Mouse (Mus musculus) layer of hippocampus, adult 2 months (tissue): ENCODE data around the gene Ankrd63. TPM values are rescaled to one million over a fixed set of nuclear protein-coding genes. Genes with fewer than 3 reads are reported as not detected.
A peak's percentile ranks its signal among the peaks of the same experiment; 100 is the strongest.

Experiments used
- DNase-seq, 2 experiments: peaks; one replicate each; pipeline ENCODE4 v3.0.0; 2022; ENCODE audit warnings: low spot score in 2 of 2
- H3K27ac ChIP-seq: fragments of 200-600 bp; 2 replicates; pipeline ENCODE4 v1.8.1; 2022
- H3K4me3 ChIP-seq: fragments of 200-600 bp; 2 replicates; pipeline ENCODE4 v1.8.1; 2022; ENCODE audit warnings: mild to moderate bottlenecking
- CTCF ChIP-seq: fragments of 200-600 bp; conservative IDR thresholded peaks from 2 replicates; pipeline ENCODE4 v1.8.1; 2022; ENCODE audit warnings: antibody characterized with exemption, mild to moderate bottlenecking, moderate library complexity
- total RNA-seq, 2 experiments: library from RNA; stranded (reverse); gene quantifications; 2 replicates each; pipeline ENCODE4 v1.2.3; 2021

Gene Ankrd63
- total RNA-seq, 2 experiments from 2014 or later: 14.8 to 15.5 TPM

DNA sequence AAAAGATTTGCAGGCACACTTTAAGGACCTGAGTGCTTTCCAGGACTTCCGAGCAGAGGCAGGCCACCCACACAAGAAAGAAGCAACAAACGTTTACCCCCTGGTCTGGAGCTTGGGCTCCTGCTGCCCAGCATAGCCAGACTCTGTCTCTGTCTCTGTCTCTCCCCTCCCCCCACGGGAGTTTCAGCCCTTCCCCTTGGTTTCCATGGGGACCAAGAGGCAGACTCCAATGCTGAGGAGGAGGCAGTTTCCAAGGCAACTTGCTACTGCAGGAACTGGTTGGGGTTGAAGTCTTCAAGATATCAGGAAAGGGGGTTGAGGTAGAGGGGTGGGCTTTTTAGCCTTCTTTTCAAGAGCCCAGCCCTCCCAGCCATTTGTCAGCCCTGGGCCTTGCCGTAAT, 10.5 kb upstream of the Ankrd63 start:
- TF ChIP-seq CTCF: no peak
- H3K27ac ChIP-seq: peak overlapping the region; percentile 84
- H3K4me3 ChIP-seq: no peak overlapping the region
- DNase-seq: peak; percentile 58 to 84

DNA sequence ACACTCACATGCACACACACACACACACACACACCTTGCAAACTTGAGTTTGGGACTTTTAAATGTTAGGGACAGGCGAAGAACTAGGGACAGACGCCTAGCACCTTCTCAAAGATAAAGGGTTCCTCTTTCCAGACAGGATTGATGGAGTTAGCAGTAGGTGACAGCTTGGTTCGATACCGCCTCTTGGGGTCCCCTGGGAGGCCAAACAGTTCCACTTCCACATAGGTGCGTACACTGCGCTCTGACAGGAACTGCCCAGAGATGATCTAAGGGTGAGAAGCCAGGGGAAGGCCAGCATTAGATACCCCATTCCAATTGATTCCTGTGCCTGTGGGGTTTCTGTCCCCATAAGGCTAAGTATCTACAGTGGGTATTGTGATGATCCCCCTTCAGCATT, 9.9 kb upstream of the Ankrd63 start:
- Histone ChIP-seq H3K27ac (peak overlapping the region; percentile 84; the same call in 1 of the 2 replicates), H3K4me3 (no peak overlapping the region)
- TF ChIP-seq CTCF: no peak
- DNase-seq: no peak

DNA sequence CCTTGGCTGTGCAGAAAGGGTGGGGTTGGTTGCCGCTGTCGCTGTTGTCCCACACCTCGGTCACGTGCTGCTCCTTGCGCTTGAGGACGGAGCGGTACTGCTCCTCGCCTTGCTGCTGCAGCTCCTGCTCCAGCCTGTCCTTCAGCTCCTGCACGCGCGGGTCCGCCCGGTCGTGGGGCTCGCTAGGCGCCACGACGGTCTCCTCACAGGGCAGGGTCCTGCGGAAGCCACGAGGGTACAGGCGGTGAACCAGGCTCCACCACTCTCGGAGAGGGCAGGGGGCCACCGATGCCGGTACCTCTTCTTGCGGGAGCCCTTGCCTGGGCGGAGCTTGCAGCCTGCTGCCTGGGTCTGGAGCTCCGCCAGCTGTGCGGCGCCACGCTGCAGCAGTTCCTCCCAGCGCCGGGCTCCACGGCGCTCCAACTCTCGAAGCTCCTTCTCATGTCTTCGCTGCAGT, 7.3 kb upstream of the Ankrd63 start:
- DNase-seq: no peak
- Histone ChIP-seq H3K4me3 (peak overlapping the region; percentile 45), H3K27ac (peak overlapping the region; percentile 14; the same call in 1 of the 2 replicates)
- TF ChIP-seq CTCF: no peak

DNA sequence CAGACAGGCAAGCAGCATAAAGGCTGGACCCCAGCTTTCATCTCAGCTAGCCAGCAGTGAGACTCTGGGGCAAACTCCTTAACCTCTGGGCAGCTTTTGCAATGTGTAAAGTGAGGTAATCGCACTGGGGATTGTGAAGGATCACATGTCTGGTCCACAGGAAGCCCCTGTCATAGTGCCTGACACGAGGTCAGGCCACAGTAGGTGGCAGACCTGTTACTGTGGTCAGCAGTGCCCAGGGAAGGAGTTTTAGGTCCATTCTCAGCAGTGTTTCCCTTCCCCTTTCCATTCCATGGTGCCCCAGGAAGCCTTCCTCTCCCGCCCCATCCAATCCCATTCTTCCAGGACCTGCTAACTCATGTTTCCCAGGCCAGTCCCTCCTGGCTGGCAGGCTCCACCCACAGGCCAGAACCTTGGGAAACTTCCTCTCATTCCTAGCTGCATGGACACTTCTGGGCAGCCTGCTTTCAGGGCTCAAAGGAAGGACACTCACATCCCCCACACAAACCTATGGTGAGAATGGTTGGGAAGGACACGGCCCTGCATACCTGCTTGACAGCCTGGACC, 6.0 kb upstream of the Ankrd63 start:
- Histone ChIP-seq H3K4me3 (no peak overlapping the region), H3K27ac (no peak overlapping the region)
- no peak for DNase-seq
- no peak for TF ChIP-seq CTCF

DNA sequence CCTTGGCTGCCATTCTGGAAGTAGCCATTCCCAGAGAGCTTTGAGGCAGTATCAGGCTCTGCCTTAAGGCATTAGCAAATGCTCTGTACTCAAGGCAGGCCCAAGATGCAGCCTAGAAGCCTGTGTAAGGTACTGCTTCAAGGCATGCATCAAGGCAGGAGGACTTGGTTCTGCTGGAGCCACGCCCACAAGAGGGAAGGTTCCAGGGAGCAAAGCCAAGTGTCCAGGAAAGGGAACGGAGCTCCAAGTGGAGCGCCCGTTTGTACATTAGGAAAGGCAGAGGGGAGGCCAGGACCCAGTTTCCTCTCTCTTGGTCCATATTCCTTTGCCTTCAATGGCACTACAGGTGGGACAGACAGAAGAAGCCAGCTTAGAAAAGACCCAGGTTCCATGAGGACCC, 4.7 kb upstream of the Ankrd63 start:
- no peak for TF ChIP-seq CTCF
- no peak for DNase-seq
- H3K4me3 ChIP-seq: no peak overlapping the region
- no peak overlapping the region for H3K27ac ChIP-seq

DNA sequence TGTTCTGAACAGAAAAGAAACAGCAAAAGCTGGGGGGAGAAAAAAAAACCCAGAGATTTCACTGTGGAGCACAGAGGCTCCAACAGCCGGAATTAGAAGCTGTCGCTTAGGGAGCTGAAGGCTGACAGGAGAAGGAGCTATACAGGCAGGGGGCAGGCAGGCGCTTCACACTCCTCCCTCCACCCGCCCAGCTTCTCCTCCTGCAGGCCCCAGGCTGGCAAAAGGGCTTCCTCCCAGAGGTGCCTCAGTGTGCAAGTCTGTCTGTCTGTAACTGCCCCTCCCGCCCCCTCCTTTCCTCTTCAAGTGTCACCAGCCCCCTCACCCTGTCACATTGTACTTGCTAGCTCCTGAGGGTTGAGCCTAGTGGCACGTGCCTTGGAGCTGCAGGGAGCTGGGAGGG, 2.7 kb upstream of the Ankrd63 start:
- Histone ChIP-seq H3K27ac (peak overlapping the region; percentile 67), H3K4me3 (no peak overlapping the region)
- TF ChIP-seq CTCF: peak; percentile 35
- no peak for DNase-seq

DNA sequence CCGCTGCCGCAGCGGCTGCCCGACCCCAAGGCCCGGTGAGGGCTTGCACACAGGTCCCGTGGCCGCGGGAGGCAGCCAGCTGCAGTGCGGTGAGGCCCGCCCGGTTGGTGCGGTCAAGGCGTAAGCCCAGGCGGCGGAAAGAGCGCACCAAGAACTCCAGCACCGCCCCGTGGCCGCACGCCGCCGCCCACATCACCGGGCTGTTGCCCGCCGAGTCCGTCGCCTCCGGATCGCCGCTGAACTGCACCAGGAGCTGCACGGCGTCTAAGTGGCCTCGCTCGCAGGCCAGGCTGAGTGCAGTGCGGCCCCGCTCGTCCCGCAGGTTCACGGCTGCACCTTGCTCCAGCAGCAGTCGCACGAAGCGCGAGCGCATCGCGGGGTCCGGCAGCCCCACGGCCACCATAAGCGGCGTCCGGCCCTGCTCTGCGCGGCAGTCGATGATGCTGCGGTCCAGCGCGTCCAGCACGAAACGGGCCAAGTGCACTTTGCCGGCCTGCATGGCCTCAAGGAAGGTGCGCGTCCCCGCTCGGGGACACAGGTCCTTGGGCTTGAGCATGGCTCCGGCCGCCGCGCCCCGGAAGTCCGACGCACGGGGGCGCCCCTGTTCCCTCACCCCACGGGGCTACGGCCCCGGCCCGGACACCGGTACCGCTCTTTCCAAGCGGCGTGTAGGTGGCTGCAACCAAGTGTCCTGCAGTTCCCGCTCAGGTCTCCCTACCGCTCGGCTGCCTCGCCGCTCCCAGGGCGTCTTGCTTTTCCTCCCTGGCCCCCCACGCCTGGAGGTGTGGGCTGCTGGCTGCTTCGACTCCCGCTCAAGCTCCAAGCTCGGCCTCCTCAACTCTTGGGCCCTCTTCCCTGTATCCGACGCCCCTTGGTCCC, 641 bp downstream of the Ankrd63 start:
- peak overlapping the region; percentile 58 for H3K4me3 ChIP-seq
- peak; percentile 55 for TF ChIP-seq CTCF
- DNase-seq: no peak
- peak overlapping the region; percentile 80 for H3K27ac ChIP-seq

DNA sequence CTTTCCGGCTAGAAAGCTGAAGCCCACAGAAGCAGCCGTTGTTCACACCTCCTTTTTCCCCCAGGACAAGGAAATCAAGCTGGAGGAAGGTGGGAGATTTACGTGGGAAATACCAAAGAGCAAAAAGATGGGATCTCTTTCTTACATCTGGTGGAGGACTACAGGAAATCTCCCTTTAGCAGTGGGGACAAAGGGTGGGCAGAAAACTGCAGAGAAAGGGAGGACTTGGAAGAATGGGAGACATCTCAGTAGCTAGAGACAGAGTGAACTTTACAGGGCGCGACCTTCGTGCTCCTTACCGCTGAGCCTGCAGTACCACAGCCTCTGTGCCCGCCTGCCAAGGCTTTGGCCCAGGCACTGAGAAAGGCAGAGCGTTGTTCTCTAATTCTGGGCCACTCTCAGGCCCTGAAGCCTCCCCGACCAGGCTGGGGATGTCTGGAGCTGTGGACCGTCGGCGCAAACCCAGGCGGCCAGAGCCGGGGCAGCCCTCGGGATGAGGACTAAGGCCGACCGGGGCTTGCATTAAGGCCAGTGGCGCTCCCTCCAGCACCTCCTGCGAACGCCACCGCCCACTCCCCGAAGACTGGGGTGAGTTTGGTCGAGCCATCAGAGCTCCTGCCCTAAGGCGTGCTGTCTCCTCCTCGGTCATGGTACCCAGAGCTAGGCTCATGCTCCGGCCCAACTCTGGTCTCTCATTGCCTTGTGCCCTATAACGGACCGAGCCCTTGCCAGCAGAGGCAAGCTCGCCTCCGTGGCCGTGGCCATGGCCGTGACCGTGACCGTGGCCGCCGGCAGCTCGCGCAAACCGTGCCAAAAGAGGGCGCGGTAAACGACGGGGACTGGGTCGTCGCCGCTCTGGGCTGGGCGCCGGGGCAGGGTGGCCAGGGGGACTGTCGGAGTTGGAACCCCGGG, 1.5 kb downstream of the Ankrd63 start:
- Histone ChIP-seq H3K4me3 (peak overlapping the region; percentile 58), H3K27ac (peak overlapping the region; percentile 80)
- DNase-seq: no peak
- TF ChIP-seq CTCF: no peak

DNA sequence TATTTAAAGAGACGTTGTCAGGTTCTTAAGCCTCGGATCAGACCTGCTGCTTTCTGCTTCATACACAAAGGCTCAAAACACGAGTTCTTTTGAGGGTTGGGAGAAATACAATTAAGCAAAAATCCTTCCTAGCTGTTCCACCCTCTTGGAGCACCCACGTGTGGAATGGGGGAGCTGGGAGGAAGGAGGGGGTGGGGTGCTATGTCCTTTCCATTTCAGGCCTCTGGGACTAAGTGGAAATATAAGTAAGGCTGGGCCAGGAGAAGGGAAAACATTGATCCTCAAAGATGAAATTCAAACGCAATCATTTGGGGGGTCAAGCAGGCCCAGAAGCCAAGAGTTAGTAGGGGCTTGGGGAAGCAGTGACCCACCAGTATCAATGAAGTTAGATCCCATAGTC, 2.6 kb downstream of the Ankrd63 start:
- no peak for DNase-seq
- TF ChIP-seq CTCF: no peak
- Histone ChIP-seq H3K4me3 (no peak overlapping the region), H3K27ac (no peak overlapping the region)

DNA sequence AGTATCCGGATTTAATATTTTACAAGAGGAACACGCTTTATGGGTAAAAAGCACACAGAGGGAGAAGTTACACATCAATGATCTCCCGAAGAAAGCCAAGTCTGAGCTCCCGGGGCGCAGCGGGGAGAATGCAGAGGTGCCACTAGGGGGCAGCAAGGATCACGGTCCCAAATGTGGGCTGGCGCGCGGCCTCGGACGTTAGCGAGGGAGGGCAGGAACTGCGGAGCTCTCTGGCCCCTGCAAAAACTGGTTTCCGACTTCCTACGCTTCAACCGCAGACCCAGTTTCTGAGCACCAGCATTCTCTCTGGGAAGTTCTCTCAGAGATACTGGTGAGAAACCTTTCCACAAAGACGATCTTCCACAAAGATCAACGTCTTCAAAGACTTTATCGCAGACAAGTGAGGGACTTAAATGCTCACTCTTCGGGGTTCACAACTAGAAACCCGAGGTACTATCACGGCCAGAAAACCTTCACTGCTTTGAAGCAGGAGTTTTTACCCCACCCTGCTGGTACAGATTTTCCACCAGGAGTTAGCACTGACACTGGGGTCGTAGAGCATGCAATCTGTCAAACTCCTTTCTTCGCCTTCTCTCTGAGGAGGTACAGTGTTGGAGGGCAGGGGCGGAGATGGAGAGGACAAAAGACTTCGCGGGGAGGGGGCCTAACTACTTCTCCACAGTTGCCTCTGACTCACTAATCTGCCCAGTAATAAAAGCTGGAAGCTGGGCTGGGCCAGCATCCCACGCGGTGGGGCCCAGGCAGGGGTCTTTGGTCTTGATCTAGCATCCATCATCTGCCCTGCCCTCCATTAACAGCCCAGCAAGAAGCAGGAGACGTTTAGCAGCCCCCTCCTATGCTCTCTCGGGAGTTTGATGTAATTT, 3.3 kb downstream of the Ankrd63 start:
- no peak overlapping the region for H3K27ac ChIP-seq
- peak; percentile 64 to 85 for DNase-seq
- H3K4me3 ChIP-seq: peak overlapping the region; percentile 40
- TF ChIP-seq CTCF: peak; percentile 97

DNA sequence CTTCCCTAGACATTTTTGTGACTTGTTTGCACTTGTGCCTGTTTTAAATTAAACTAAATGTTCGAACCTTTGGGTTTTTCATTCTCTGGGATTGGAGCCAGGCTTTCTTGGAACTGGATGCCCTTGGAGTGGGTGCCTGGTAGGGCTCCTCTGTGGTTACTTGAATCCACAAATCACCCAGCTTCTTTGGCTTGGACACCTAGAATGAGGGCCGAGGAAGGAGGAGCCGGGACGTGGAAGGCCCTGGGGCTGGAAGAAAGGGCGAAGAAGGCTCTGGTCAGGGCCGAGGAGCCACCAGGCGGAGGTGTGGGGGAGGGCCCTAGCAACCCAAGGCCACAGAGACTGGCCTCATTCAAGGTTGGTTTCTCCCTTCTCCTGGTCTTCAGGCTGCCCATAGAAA, 5.8 kb downstream of the Ankrd63 start:
- no peak for TF ChIP-seq CTCF
- no peak overlapping the region for H3K27ac ChIP-seq
- no peak for DNase-seq
- no peak overlapping the region for H3K4me3 ChIP-seq

DNA sequence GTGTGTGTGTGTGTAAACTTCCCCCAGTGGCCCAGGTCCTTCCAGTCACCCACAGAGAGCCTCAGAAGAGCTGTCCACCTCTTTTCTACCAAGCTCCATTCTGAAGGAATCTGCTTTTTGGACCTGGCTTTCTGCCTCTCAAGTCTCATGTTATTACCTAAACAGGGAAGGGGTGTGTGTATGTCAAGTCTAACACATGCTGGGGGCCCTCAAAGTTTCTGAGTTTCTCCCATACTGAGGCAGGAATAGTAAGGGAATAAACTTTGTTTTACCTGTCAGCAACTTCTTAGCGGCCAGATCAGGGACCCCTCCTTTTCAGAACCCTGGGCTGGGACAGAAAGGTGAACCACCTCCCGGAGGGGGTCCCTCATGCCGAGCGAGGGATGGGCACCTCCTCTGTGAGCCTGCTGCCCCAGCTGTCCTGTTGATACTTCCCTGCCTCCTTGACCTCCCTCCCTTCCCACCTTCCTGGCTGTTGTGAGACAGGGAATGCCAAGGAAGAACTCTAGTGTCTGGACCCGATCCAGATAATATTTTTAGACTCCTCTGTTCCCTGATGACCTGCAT, 6.4 kb downstream of the Ankrd63 start:
- no peak for DNase-seq
- no peak overlapping the region for H3K27ac ChIP-seq
- no peak for TF ChIP-seq CTCF
- no peak overlapping the region for H3K4me3 ChIP-seq
